Mouse (Mus musculus): Measurements from ENCODE around the gene Stk33. TPM values are rescaled to one million over a fixed set of nuclear protein-coding genes. Genes with fewer than 3 reads are reported as not detected.

Stk33 gene
- polyA plus RNA-seq, 1 experiment from 2014 or later = 10.1 TPM

DNA sequence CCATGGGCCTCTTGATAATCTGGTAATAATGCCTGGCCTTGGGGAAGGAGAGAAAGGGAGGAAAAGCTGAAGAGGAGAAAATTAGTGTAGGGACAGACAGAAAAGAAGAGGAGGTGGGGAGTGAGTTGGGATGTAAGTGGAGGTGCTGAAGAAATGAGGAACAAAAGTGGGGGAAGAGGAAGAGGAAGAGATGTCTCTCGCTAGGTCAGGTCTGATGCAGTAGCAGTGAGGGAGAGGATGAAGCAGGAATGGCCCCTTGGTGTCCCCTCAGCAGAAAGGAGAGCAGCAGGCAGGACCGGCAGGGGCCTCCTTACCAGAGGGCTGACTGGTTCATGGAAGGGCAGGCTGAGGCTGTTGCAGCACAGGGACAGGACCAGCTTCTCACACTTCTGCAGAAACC, 16.9 kb upstream of the Stk33 start:
- Histone ChIP-seq H3K9me3 (replicated peaks; ENCODE audit: control insufficient read depth, low read length) (no peaks in the 10 kb centered on the region), H3K27ac (ENCODE audit: low read depth, low read length) (no peak overlapping the region), H3K4me2 (ENCODE audit: low read length) (no peak overlapping the region), H3K4me1 (ENCODE audit: control insufficient read depth, insufficient read depth, low read length) (no peaks in the 10 kb centered on the region), H3K27me3 (replicated peaks; ENCODE audit: control insufficient read depth, insufficient read depth, low read length) (no peaks in the 10 kb centered on the region), H3K9ac (ENCODE audit: low read length) (no peak overlapping the region), H3K36me3 (ENCODE audit: control insufficient read depth, insufficient read depth, low read length) (no peaks in the 10 kb centered on the region), H3K4me3 (ENCODE audit: low read depth, low read length) (no peak overlapping the region)
- 68% methylated on average over 2 of the region's 2 CpGs for WGBS
- DNase-seq (ENCODE audit: low spot score) = no peak
- no peak for ATAC-seq

DNA sequence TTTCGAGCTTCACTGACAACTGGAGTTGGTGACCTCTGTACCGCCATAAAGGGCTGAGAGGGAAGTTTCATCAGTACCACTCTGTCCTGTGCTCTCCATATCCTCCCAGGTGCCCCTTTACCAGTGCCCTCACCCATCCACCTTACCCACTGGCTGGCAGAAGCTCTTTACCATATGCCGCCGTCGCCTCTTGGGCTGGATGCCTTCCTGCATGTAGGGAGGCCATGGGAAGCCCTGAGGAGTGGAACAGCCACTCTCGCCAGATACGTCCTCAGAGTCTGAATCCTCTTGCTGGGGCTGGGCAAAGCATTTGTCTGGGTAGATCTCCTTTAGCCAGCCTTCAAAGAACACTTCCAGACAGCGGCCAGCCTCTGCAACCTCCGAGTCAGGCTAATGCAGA, 16.0 kb upstream of the Stk33 start:
- H3K4me1 ChIP-seq (ENCODE audit: control insufficient read depth, insufficient read depth, low read length) = no peaks in the 10 kb centered on the region
- H3K27me3 ChIP-seq (replicated peaks; ENCODE audit: control insufficient read depth, insufficient read depth, low read length) = no peaks in the 10 kb centered on the region
- ATAC-seq (no peak), DNase-seq (ENCODE audit: low spot score) (no peak)
- no peak overlapping the region for H3K4me2 ChIP-seq (ENCODE audit: low read length)
- H3K27ac ChIP-seq (ENCODE audit: low read depth, low read length) = no peak overlapping the region
- H3K4me3 ChIP-seq (ENCODE audit: low read depth, low read length) = no peak overlapping the region
- WGBS = 90% methylated on average over 9 of the region's 9 CpGs
- H3K36me3 ChIP-seq (ENCODE audit: control insufficient read depth, insufficient read depth, low read length) = no peaks in the 10 kb centered on the region
- H3K9ac ChIP-seq (ENCODE audit: low read length) = no peak overlapping the region
- H3K9me3 ChIP-seq (replicated peaks; ENCODE audit: control insufficient read depth, low read length) = no peaks in the 10 kb centered on the region

GRCm38 (mm10) chr7:109448060-109448459, 9.2 kb upstream of the Stk33 start:
- H3K27ac ChIP-seq (ENCODE audit: low read depth, low read length) = no peak overlapping the region
- WGBS = 58% methylated on average over 2 of the region's 2 CpGs
- no peaks in the 10 kb centered on the region for H3K9me3 ChIP-seq (replicated peaks; ENCODE audit: control insufficient read depth, low read length)
- no peaks in the 10 kb centered on the region for H3K27me3 ChIP-seq (replicated peaks; ENCODE audit: control insufficient read depth, insufficient read depth, low read length)
- no peaks in the 10 kb centered on the region for H3K36me3 ChIP-seq (ENCODE audit: control insufficient read depth, insufficient read depth, low read length)
- no peak overlapping the region for H3K4me3 ChIP-seq (ENCODE audit: low read depth, low read length)
- no peak overlapping the region for H3K4me2 ChIP-seq (ENCODE audit: low read length)
- ATAC-seq (no peak), DNase-seq (ENCODE audit: low spot score) (no peak)
- no peak overlapping the region for H3K9ac ChIP-seq (ENCODE audit: low read length)
- no peaks in the 10 kb centered on the region for H3K4me1 ChIP-seq (ENCODE audit: control insufficient read depth, insufficient read depth, low read length)

DNA sequence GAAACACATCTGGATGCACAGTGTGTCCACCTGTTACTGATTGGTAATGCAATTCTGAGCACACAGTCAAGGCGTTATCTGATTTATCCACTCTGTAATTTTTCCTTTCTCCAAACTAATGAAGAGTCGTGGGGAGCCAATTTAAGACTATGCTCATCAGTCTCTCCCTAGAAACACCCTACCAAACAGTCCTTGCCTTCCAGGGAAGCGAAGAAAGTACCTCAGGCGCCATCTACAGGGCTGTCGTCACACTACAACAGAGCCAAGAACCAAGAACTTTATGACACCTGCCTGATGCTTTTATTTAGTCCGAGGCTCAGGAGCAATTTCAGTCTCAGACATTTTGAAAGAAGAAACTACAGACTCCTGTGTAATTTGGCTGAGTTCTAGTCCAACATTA, 6.1 kb upstream of the Stk33 start:
- WGBS = 7% methylated on average over 6 of the region's 6 CpGs
- Histone ChIP-seq H3K27ac (ENCODE audit: low read depth, low read length) (no peak overlapping the region), H3K4me2 (ENCODE audit: low read length) (no peak overlapping the region), H3K4me3 (ENCODE audit: low read depth, low read length) (no peak overlapping the region), H3K4me1 (ENCODE audit: control insufficient read depth, insufficient read depth, low read length) (no peaks in the 10 kb centered on the region), H3K36me3 (ENCODE audit: control insufficient read depth, insufficient read depth, low read length) (no peaks in the 10 kb centered on the region), H3K27me3 (replicated peaks; ENCODE audit: control insufficient read depth, insufficient read depth, low read length) (no peaks in the 10 kb centered on the region), H3K9ac (ENCODE audit: low read length) (no peak overlapping the region), H3K9me3 (replicated peaks; ENCODE audit: control insufficient read depth, low read length) (no peaks in the 10 kb centered on the region)
- ATAC-seq (peak; percentile 57; the same call in 1 of the 2 replicates), DNase-seq (ENCODE audit: low spot score) (peak; percentile 70)

GRCm38 (mm10) chr7:109442739-109443138, 3.9 kb upstream of the Stk33 start:
- peaks cover 10% of the 10 kb centered on the region for H3K4me1 ChIP-seq (ENCODE audit: control insufficient read depth, insufficient read depth, low read length)
- DNase-seq (ENCODE audit: low spot score) = no peak

GRCm38 (mm10) chr7:109440697-109441269, 1.9 kb upstream of the Stk33 start:
- H3K9me3 ChIP-seq (replicated peaks; ENCODE audit: control insufficient read depth, low read length) = no peaks in the 10 kb centered on the region
- WGBS = 85% methylated on average over 9 of the region's 9 CpGs
- peaks cover 10% of the 10 kb centered on the region for H3K4me1 ChIP-seq (ENCODE audit: control insufficient read depth, insufficient read depth, low read length)
- H3K4me3 ChIP-seq (ENCODE audit: low read depth, low read length) = no peak overlapping the region
- H3K9ac ChIP-seq (ENCODE audit: low read length) = no peak overlapping the region
- H3K27ac ChIP-seq (ENCODE audit: low read depth, low read length) = no peak overlapping the region
- H3K36me3 ChIP-seq (ENCODE audit: control insufficient read depth, insufficient read depth, low read length) = no peaks in the 10 kb centered on the region
- H3K4me2 ChIP-seq (ENCODE audit: low read length) = no peak overlapping the region
- ATAC-seq = no peak
- peak; percentile 19 for DNase-seq (ENCODE audit: low spot score)
- no peaks in the 10 kb centered on the region for H3K27me3 ChIP-seq (replicated peaks; ENCODE audit: control insufficient read depth, insufficient read depth, low read length)

More at GRCm38 (mm10) chr7:109442739-109443138, 3.9 kb upstream of the Stk33 start:
- 87% methylated on average over 5 of the region's 5 CpGs for WGBS
- no peak overlapping the region for H3K4me2 ChIP-seq (ENCODE audit: low read length)
- H3K9ac ChIP-seq (ENCODE audit: low read length) = no peak overlapping the region
- no peaks in the 10 kb centered on the region for H3K27me3 ChIP-seq (replicated peaks; ENCODE audit: control insufficient read depth, insufficient read depth, low read length)
- H3K36me3 ChIP-seq (ENCODE audit: control insufficient read depth, insufficient read depth, low read length) = no peaks in the 10 kb centered on the region
- H3K4me3 ChIP-seq (ENCODE audit: low read depth, low read length) = no peak overlapping the region
- no peak for ATAC-seq
- no peaks in the 10 kb centered on the region for H3K9me3 ChIP-seq (replicated peaks; ENCODE audit: control insufficient read depth, low read length)
- H3K27ac ChIP-seq (ENCODE audit: low read depth, low read length) = no peak overlapping the region

- no peaks in the 10 kb centered on the region for H3K4me1 ChIP-seq (ENCODE audit: control insufficient read depth, insufficient read depth, low read length)
- no peak overlapping the region for H3K9ac ChIP-seq (ENCODE audit: low read length)
- 62% methylated on average over 3 of the region's 3 CpGs for WGBS
- no peak overlapping the region for H3K27ac ChIP-seq (ENCODE audit: low read depth, low read length)
- DNase-seq (ENCODE audit: low spot score) (peak; percentile 85), ATAC-seq (peak; percentile 63)
- H3K4me3 ChIP-seq (ENCODE audit: low read depth, low read length) = no peak overlapping the region
- H3K9me3 ChIP-seq (replicated peaks; ENCODE audit: control insufficient read depth, low read length) = no peaks in the 10 kb centered on the region
- no peak overlapping the region for H3K4me2 ChIP-seq (ENCODE audit: low read length)
- H3K27me3 ChIP-seq (replicated peaks; ENCODE audit: control insufficient read depth, insufficient read depth, low read length) = no peaks in the 10 kb centered on the region
- no peaks in the 10 kb centered on the region for H3K36me3 ChIP-seq (ENCODE audit: control insufficient read depth, insufficient read depth, low read length)
Measured at GRCm38 (mm10) chr7:109424422-109425159, 14.3 kb downstream of the Stk33 start.

DNA sequence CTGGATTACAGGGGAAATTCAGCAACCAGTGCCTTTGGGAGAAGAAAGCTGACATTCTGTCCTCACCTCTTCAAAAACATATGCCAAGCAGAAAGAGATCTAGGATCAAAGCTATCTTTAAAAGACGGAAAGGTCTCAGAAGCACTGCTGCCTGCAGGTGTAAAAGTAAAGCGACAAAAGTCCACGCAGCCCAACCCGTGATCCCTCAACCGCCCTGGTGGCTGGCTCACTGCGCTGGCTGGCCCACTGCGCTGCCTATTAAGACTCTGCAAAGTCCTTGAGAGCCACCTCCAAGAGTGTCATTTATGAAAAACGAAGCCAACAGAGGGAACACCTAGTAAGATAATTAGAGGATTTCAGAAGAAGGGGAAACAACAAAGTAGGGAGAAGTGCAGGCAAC, 16.1 kb downstream of the Stk33 start:
- no peak overlapping the region for H3K4me3 ChIP-seq (ENCODE audit: low read depth, low read length)
- H3K9ac ChIP-seq (ENCODE audit: low read length) = no peak overlapping the region
- no peaks in the 10 kb centered on the region for H3K4me1 ChIP-seq (ENCODE audit: control insufficient read depth, insufficient read depth, low read length)
- no peak overlapping the region for H3K4me2 ChIP-seq (ENCODE audit: low read length)
- ATAC-seq (no peak), DNase-seq (ENCODE audit: low spot score) (no peak)
- 75% methylated on average over 8 of the region's 8 CpGs for WGBS
- H3K27me3 ChIP-seq (replicated peaks; ENCODE audit: control insufficient read depth, insufficient read depth, low read length) = no peaks in the 10 kb centered on the region
- no peak overlapping the region for H3K27ac ChIP-seq (ENCODE audit: low read depth, low read length)
- no peaks in the 10 kb centered on the region for H3K9me3 ChIP-seq (replicated peaks; ENCODE audit: control insufficient read depth, low read length)
- H3K36me3 ChIP-seq (ENCODE audit: control insufficient read depth, insufficient read depth, low read length) = no peaks in the 10 kb centered on the region

DNA sequence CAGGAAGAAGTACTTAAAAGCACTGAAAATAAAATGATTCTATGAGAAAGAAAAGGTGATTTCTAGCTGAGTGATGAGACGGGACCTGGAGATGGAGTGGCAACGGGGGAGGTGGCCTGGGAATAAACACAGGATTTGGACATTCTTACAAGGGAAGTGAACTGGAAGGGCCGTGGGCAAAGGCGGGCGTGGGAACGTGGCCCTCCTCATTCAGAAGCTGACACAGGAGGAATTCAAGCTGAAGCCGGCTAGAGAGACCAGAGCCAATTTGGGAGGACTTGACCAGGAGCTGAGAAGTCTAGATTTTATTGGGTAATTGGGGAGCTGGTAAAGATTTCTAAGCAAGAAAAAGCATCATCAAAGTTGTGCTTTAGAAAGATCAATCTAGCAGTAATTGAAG, 33.4 kb downstream of the Stk33 start:
- Histone ChIP-seq H3K9me3 (replicated peaks; ENCODE audit: control insufficient read depth, low read length) (no peaks in the 10 kb centered on the region), H3K36me3 (ENCODE audit: control insufficient read depth, insufficient read depth, low read length) (no peaks in the 10 kb centered on the region), H3K9ac (ENCODE audit: low read length) (no peak overlapping the region), H3K4me2 (ENCODE audit: low read length) (no peak overlapping the region), H3K4me3 (ENCODE audit: low read depth, low read length) (no peak overlapping the region), H3K27ac (ENCODE audit: low read depth, low read length) (no peak overlapping the region), H3K4me1 (ENCODE audit: control insufficient read depth, insufficient read depth, low read length) (no peaks in the 10 kb centered on the region), H3K27me3 (replicated peaks; ENCODE audit: control insufficient read depth, insufficient read depth, low read length) (no peaks in the 10 kb centered on the region)
- peak; percentile 9 for DNase-seq (ENCODE audit: low spot score)
- no peak for ATAC-seq
- 13% methylated on average over 7 of the region's 7 CpGs for WGBS

Data from forebrain, embryonic 14.5 days (tissue).